Mouse (Mus musculus): Measurements from ENCODE around the gene Gm6676.
A peak's percentile ranks its signal among the peaks of the same experiment; 100 is the strongest.
"Not testable (repeated sequence)": the region's sequence is repeated elsewhere in the genome, so short reads cannot be mapped to it uniquely, and the experiment has no call there.

The Gm6676 gene

DNA sequence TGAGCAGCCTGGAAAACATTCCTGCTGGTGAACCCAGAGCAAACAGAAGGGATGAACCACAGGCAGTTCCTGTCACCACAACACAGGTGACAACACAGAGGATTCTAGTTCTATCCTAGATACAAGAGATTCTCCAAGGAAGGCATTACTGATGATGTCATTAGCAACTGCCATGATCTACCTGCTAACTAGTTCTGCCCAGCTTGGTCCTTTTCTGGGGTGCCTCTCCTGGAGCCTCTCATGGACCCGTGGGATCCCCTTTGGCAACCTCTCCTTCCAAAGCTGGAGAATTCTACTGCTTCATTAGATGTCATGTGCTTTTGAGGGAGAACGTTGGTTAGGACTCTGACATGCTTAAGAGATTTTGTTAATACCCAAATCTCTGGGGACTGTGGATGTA, at the start of gene Gm6676:
TSS of gene Gm6676 (minus strand) at position 101 of the 400 bp plus-strand sequence.
- not testable (repeated sequence) for DNase-seq (ENCODE audit: low read depth, low spot score)

DNA sequence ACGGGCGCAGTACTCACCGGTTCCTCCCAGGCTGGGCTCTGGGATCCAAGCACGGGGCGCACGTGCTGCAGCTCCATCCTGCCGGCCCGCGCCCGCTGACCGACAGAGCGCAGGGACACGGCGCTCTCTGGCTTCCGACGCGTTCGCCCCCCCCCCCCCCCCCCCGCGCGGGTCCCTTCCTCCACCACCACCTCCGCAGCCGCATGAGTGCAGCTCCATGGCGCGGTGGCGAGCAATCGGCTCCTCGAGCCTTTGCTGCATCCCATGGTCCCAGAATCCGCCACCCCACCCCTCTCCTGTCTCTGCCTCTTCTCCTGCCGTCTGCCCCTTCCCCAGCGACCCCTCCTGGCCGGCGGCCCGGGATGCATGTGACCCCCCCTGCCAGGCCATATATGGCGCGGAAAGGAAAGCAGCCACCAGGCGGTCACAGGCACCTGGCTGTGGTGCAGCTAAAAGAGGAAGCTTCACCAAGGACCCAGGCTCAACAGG, 49.3 kb upstream of the Gm6676 start, which contains the start of gene Gm3512:
TSS of gene Gm3512 (minus strand) at position 51 of the 489 bp plus-strand sequence.
- peak; percentile 1 for DNase-seq (ENCODE audit: low read depth, low spot score)

DNA sequence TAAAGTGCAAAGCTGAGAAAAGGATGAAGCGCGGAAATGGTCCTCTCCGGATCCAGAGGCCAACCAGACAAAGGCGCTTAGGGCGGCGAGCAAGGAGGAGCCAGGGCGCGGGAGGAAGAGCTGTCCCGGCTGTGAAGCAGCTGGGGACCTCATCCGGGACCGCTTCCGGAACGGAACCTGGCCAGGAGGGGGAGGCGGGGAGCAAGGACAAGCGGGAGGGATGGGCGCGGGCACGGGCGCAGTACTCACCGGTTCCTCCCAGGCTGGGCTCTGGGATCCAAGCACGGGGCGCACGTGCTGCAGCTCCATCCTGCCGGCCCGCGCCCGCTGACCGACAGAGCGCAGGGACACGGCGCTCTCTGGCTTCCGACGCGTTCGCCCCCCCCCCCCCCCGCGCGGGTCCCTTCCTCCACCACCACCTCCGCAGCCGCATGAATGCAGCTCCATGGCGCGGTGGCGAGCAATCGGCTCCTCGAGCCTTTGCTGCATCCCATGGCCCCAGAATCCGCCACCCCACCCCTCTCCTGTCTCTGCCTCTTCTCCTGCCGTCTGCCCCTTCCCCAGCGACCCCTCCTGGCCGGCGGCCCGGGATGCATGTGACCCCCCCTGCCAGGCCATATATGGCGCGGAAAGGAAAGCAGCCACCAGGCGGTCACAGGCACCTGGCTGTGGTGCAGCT, 19.9 kb downstream of the Gm6676 start:
- peak; percentile 22 for DNase-seq (ENCODE audit: low read depth, low spot score)

DNA sequence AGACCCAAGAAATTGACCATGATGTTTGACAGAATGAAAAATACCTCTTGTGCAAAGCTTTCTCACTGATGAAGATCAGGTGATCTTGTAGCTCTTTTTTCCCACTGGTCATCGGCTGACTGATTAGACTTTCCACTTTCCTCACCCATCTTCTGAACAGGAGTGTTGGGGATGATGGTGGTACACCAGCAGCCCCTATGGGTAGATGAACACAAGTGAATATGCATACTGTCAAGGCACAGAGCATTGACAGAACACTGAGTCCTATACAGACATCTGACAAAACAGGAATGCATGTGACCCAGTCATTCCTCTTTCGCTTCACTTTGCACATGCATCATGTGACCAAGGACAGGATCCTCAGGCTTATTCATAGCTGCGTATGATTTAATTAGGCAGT, 24.7 kb downstream of the Gm6676 start, which contains the start of gene Gm3696:
TSS of gene Gm3696 (minus strand) at position 101 of the 400 bp plus-strand sequence.
- DNase-seq (ENCODE audit: low read depth, low spot score) = not testable (repeated sequence)
